Mouse (Mus musculus): ENCODE measurements around the gene Abhd18. TPM values are rescaled to one million over a fixed set of nuclear protein-coding genes. Genes with fewer than 3 reads are reported as not detected.

Abhd18 gene
- polyA plus RNA-seq, 1 experiment from 2014 or later = 17.5 TPM

- Histone ChIP-seq H3K9ac (ENCODE audit: low read depth, low read length) (no peak overlapping the region), H3K27ac (ENCODE audit: low read length) (no peak overlapping the region), H3K4me2 (ENCODE audit: low read length) (no peak overlapping the region), H3K9me3 (replicated peaks; ENCODE audit: control insufficient read depth, low read length, poor library complexity, severe bottlenecking) (no peaks in the 10 kb centered on the region), H3K4me1 (ENCODE audit: control insufficient read depth, insufficient read depth, low read length) (no peaks in the 10 kb centered on the region), H3K27me3 (ENCODE audit: control insufficient read depth, insufficient read depth, low read depth, low read length) (no peaks in the 10 kb centered on the region), H3K36me3 (ENCODE audit: control insufficient read depth, insufficient read depth, low read length) (no peaks in the 10 kb centered on the region), H3K4me3 (ENCODE audit: low read depth, low read length) (no peak overlapping the region)
- no peak for ATAC-seq
Observed at GRCm38 (mm10) chr3:40980758-40981157, 134.0 kb downstream of the Abhd18 start.

DNA sequence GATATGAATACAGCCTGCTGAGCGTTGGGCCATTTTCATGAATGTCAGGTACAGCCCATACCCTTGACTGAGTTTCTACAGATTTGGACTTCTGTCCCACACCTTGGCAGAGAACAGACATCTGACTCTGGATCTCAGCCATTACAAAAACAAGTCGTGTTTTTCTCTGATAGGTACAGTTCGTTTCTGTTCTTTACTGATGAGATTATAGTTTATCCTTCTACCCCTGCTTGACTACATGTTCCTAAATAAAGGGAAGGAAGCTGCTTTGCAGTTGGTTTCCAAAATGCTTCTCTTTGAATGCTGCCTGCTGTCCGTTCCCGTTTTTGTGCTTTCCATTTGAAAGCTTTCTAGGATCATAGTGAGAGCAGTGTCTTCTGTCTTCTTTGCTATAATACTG is 140.8 kb downstream of the Abhd18 start:
- ATAC-seq = no peak
- WGBS = 82% methylated on average over 5 of the region's 5 CpGs

More for the DNA sequence above, 140.8 kb downstream of the Abhd18 start:
- Histone ChIP-seq H3K4me2 (ENCODE audit: low read length) (no peak overlapping the region), H3K27me3 (ENCODE audit: control insufficient read depth, insufficient read depth, low read depth, low read length) (no peaks in the 10 kb centered on the region), H3K4me3 (ENCODE audit: low read depth, low read length) (no peak overlapping the region), H3K9me3 (replicated peaks; ENCODE audit: control insufficient read depth, low read length, poor library complexity, severe bottlenecking) (no peaks in the 10 kb centered on the region), H3K4me1 (ENCODE audit: control insufficient read depth, insufficient read depth, low read length) (no peaks in the 10 kb centered on the region), H3K36me3 (ENCODE audit: control insufficient read depth, insufficient read depth, low read length) (no peaks in the 10 kb centered on the region), H3K27ac (ENCODE audit: low read length) (no peak overlapping the region), H3K9ac (ENCODE audit: low read depth, low read length) (no peak overlapping the region)

Other genes with a start within 250 kb of the Abhd18 start
- 0.28 and 0.29 TPM in 2 replicates for gene Slc25a31, start 138.1 kb upstream of the Abhd18 start, polyA plus RNA-seq (2015; fragmentation: Nextera tagmentation; extraction: Ambion mirVana)
- 51.8 and 55.0 TPM in 2 replicates for gene Hspa4l, start 102.5 kb upstream of the Abhd18 start, polyA plus RNA-seq (2015; fragmentation: Nextera tagmentation; extraction: Ambion mirVana)
- 12.1 and 12.8 TPM in 2 replicates for gene Plk4, start 47.0 kb upstream of the Abhd18 start, polyA plus RNA-seq (2015; fragmentation: Nextera tagmentation; extraction: Ambion mirVana)
- 11.0 and 12.0 TPM in 2 replicates for gene Mfsd8, start 84 bp upstream of the Abhd18 start, polyA plus RNA-seq (2015; fragmentation: Nextera tagmentation; extraction: Ambion mirVana)
- gene 1700034I23Rik, start 55.6 kb downstream of the Abhd18 start, polyA plus RNA-seq (2015; fragmentation: Nextera tagmentation; extraction: Ambion mirVana) = 0.62 TPM in 2 replicates
- 4.1 and 5.2 TPM in 2 replicates for gene Larp1b, start 102.9 kb downstream of the Abhd18 start, polyA plus RNA-seq (2015; fragmentation: Nextera tagmentation; extraction: Ambion mirVana)
- 25.8 and 27.3 TPM in 2 replicates for gene Pgrmc2, start 236.1 kb downstream of the Abhd18 start, polyA plus RNA-seq (2015; fragmentation: Nextera tagmentation; extraction: Ambion mirVana)